Mouse (Mus musculus) A20 (cell line): ENCODE measurements around the gene Pfdn4.

Experiments used
- DNase-seq: peaks from one replicate; pipeline ENCODE4 v3.0.0-alpha.2; 2011; ENCODE audit warnings: low read depth, low spot score

Pfdn4 gene

GRCm38 (mm10) chr2:170548046-170548445 lies 51.8 kb downstream of the Pfdn4 start:
- no peak for DNase-seq

GRCm38 (mm10) chr2:170549146-170549545 lies 52.9 kb downstream of the Pfdn4 start:
- no peak for DNase-seq

GRCm38 (mm10) chr2:170550240-170550639 lies 54.0 kb downstream of the Pfdn4 start:
- DNase-seq: no peak

- no peak for DNase-seq
Measured at GRCm38 (mm10) chr2:170552088-170552487, 55.9 kb downstream of the Pfdn4 start.

- no peak for DNase-seq
Measured at GRCm38 (mm10) chr2:170563956-170564855, 68.0 kb downstream of the Pfdn4 start.

GRCm38 (mm10) chr2:170564995-170565394 lies 68.8 kb downstream of the Pfdn4 start:
- no peak for DNase-seq
